Mouse (Mus musculus) kidney, postnatal 4 days (tissue): ENCODE results near the gene Tceal9.

Source experiments
- DNase-seq, 2 experiments: peaks; one replicate each; pipeline ENCODE4 v3.0.0; 2021; ENCODE audit warnings: mixed read lengths in 2 of 2

Tceal9 gene

DNA sequence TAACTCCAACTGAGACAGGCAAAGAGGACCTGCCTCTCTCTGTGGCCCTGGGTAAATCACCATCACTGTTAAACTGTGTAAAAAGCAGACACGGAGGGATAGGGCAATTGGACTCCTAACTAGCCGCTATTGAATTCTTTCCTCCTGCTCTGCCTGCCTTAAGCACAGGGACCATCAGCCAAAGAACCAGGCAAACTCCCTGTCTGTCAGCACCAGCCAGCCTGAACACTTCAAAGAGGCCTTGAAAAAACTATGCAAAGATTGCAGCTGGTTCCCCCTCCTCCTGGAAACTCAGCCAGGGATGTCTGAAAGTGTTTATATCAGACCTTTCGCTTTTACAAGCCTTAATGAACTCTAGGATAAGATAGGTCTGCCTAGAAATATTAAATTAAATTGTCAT lies 29.7 kb downstream of the Tceal9 start:
- peak in 1 of 2 experiments; percentile 11 for DNase-seq

DNA sequence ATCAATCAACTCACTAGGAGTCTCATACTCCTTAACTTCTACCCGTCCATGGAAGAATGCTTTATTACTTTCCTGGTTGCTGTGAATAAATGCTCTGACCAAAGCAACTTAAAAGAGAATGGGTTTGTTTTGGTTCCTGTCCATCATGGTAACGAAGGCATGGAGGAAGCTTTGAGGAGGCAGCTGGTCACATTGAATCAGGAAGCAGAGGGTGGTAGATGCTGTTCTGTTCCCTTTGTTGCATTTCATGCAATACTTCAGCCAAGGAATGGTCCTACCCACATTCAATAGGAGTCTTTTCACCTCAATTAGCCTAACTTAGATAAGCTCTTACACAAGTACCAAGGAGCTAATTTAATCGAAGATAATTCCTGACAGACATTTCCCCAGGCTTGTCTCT lies 30.5 kb downstream of the Tceal9 start:
- DNase-seq, result no peak

GRCm38 (mm10) chrX:136277577-136277976 lies 32.7 kb downstream of the Tceal9 start:
- DNase-seq, result no peak

- no peak for DNase-seq
These were observed 33.5 kb downstream of the Tceal9 start for GRCm38 (mm10) chrX:136278401-136278800.

- no peak for DNase-seq
These were observed 34.5 kb downstream of the Tceal9 start for GRCm38 (mm10) chrX:136279410-136279809.

- peak; percentile 8 to 33 for DNase-seq
These were observed 46.0 kb downstream of the Tceal9 start for GRCm38 (mm10) chrX:136290817-136291281.
